Mouse (Mus musculus) intestine, postnatal 0 days (tissue): ENCODE measurements at regions not wholly inside any gene's neighbourhood (a gene's known extent, or its start where the extent isn't known, plus 50 kb on each side); places are given as distances from the start of the nearest gene placed in this dataset.

Source experiments
- ATAC-seq: fragments of 200-750 bp; cut with Nextera tagmentation; 2 replicates; pipeline ENCODE4 v1.8.0; 2017; ENCODE audit warnings: mild to moderate bottlenecking, moderate TSS enrichment, moderate library complexity
- H3K27ac ChIP-seq: fragments of 300-500 bp; sonication (generic); 2 replicates; pipeline ENCODE4 v1.5.1; 2014; ENCODE audit warnings: mild to moderate bottlenecking, low read depth, low read length, moderate library complexity
- H3K27me3 ChIP-seq: fragments of 300-500 bp; sonication (generic); replicated peaks from 2 replicates; pipeline ENCODE4 v1.6.1; 2014; ENCODE audit warnings: low read length, mixed read lengths; ENCODE audit not compliant: control insufficient read depth, insufficient read depth
- H3K36me3 ChIP-seq: fragments of 300-500 bp; sonication (generic); 2 replicates; pipeline ENCODE4 v1.6.1; 2014; ENCODE audit warnings: mild to moderate bottlenecking, moderate library complexity; ENCODE audit not compliant: control insufficient read depth, insufficient read depth
- H3K4me1 ChIP-seq: fragments of 300-500 bp; sonication (generic); replicated peaks from 2 replicates; pipeline ENCODE4 v1.6.1; 2014; ENCODE audit warnings: antibody characterized with exemption, low read length, mixed read lengths; ENCODE audit not compliant: control insufficient read depth, insufficient read depth
- H3K4me2 ChIP-seq: fragments of 300-500 bp; sonication (generic); replicated peaks from 2 replicates; pipeline ENCODE4 v1.6.1; 2014; ENCODE audit warnings: low read depth, mild to moderate bottlenecking, moderate library complexity
- H3K4me3 ChIP-seq: fragments of 300-500 bp; sonication (generic); 2 replicates; pipeline ENCODE4 v1.5.1; 2014; ENCODE audit warnings: low read depth, low read length
- H3K9ac ChIP-seq: fragments of 300-500 bp; sonication (generic); 2 replicates; pipeline ENCODE4 v1.6.1; 2014; ENCODE audit warnings: mild to moderate bottlenecking, low read depth, low read length
- H3K9me3 ChIP-seq: fragments of 300-500 bp; sonication (generic); 2 replicates; pipeline ENCODE4 v1.6.1; 2016; ENCODE audit warnings: mixed run types; ENCODE audit not compliant: control insufficient read depth
- CTCF ChIP-seq: sonication (generic); IDR thresholded peaks from 2 replicates; pipeline ENCODE4 v1.5.1; 2016; ENCODE audit warnings: low read depth, mild to moderate bottlenecking, control low read depth, antibody characterized with exemption, moderate library complexity
- WGBS: fragments of 180-500 bp; shearing (Covaris S2); extraction: QIAGEN DNeasy Blood & Tissue Kit; methylation state at CpG from one replicate; pipeline ENCODE4 v1.1.7; 2014; 5-methylcytosine and 5-hydroxymethylcytosine counted together

DNA sequence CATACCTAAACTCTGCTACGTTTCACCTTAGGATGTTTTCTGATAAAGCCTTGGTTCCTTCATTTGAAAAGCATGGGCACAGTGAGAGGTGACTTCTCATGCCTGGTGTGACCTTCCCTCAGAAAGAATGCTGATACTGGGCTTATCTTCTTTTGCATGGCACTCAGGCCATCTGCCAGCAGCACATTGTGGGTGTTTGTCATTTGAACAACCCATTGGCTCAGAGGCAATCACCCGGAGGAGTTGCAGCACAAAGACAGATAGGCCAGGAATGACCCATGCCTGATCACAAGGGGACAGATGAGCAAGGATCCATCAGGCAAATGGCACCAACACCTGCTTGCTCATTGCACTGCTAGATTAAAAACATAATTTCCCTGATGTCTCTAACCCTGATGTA lies 572.7 kb upstream of the Fam19a5 start:
- H3K9ac ChIP-seq = no peak overlapping the region
- TF ChIP-seq CTCF = no peak
- ATAC-seq = no peak
- 76% methylated on average over 2 of the region's 2 CpGs for WGBS
- no peaks in the 10 kb centered on the region for H3K4me1 ChIP-seq
- H3K27ac ChIP-seq = no peak overlapping the region
- no peaks in the 10 kb centered on the region for H3K36me3 ChIP-seq
- H3K27me3 ChIP-seq = no peaks in the 10 kb centered on the region
- H3K4me2 ChIP-seq = no peak overlapping the region
- H3K4me3 ChIP-seq = no peak overlapping the region
- no peaks in the 10 kb centered on the region for H3K9me3 ChIP-seq

DNA sequence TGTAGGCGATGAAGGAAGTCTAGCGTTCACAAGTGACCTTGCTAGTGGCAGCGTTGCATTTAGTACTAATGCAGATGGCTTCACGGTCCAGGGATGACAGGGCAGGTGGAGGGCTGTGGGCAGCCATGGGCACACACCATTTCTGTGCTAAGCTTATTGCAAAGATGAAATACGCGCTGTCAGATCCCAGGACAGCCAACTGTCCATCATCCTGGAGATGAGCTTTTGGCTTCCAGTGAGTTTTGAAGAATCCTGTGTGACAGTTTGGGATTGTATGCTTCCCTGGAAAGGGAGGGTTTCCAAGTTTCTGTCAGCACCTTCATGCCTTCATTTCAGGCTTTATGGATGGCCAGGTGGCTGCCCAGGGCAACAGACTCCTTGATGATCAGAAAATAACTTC lies 547.9 kb upstream of the Fam19a5 start:
- Histone ChIP-seq H3K36me3 (no peaks in the 10 kb centered on the region), H3K9ac (no peak overlapping the region), H3K27me3 (no peaks in the 10 kb centered on the region), H3K4me1 (no peaks in the 10 kb centered on the region), H3K4me3 (no peak overlapping the region), H3K27ac (no peak overlapping the region), H3K9me3 (no peaks in the 10 kb centered on the region), H3K4me2 (no peak overlapping the region)
- whole genome bisulfite sequencing = 91% methylated on average over 6 of the region's 6 CpGs
- TF ChIP-seq CTCF = no peak
- ATAC-seq = no peak

DNA sequence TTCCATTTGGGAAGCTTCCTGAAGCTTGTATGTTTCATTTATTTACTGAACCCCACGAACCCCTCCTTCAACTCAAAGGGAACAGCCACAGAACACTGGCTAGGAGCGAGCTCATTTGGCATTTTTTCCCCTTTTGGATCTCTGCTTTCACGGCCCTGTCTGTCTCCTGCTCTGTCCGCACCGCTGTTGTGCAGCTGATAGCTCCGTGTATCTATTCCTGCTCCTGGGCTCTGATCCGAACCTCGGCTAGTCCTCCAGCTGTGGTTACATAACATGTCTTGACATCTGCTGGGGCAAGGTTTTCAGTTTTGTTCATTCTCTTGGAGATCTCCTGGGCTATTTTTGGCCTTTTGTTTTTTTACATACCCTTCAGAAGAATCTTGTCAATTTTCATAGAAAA lies 525.1 kb upstream of the Fam19a5 start:
- Histone ChIP-seq H3K4me1 (no peaks in the 10 kb centered on the region), H3K4me2 (no peak overlapping the region), H3K9ac (no peak overlapping the region), H3K9me3 (no peaks in the 10 kb centered on the region), H3K36me3 (no peaks in the 10 kb centered on the region), H3K4me3 (no peak overlapping the region), H3K27me3 (no peaks in the 10 kb centered on the region), H3K27ac (no peak overlapping the region)
- ATAC-seq = no peak
- WGBS = 33% methylated on average over 8 of the region's 8 CpGs
- TF ChIP-seq CTCF = no peak

DNA sequence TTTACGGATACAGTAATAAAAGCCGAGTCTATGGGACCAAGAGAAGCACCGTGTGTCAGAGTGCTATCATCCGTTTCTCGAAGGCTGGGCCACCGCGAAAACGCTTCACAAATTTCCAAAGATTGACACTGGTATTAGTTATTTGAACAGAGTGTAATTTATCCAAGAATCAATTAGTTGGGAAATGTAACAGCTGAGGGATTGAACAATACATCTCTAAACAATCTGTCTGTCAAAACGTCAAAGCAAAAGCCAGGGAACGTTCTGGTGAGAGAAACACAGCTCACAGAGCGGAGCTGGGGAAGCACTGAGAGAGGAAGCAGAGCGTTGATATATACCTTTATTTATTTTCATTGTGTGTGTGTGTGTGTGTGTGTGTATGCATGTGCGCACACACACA lies 498.1 kb upstream of the Fam19a5 start:
- 70% methylated on average over 13 of the region's 13 CpGs for WGBS

DNA sequence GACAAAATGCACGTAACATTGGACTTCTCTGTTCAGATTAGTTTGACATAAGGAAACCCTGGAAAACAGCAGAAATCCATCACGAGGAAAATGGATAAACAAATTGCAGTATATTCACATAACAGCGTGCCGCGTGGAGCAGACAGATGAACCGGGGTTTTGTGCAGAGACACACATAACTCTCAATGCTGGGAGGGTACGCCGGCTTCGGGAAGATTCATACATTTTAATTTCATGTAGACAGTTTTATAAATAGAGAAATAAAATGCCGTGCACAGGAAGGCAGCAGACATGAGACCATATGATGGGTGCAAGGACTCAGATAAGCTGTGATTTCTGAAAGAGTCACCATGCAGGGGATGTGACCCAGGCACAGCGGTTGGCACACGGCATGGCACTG lies 489.9 kb upstream of the Fam19a5 start:
- no peak for TF ChIP-seq CTCF
- Histone ChIP-seq H3K4me2 (no peak overlapping the region), H3K36me3 (no peaks in the 10 kb centered on the region), H3K9me3 (no peaks in the 10 kb centered on the region), H3K27me3 (no peaks in the 10 kb centered on the region), H3K27ac (no peak overlapping the region), H3K4me3 (no peak overlapping the region), H3K4me1 (no peaks in the 10 kb centered on the region), H3K9ac (no peak overlapping the region)
- WGBS = 71% methylated on average over 12 of the region's 12 CpGs
- ATAC-seq = no peak

More for the DNA sequence above, 498.1 kb upstream of the Fam19a5 start:
- no peak overlapping the region for H3K4me2 ChIP-seq
- no peak overlapping the region for H3K4me3 ChIP-seq
- no peak for TF ChIP-seq CTCF
- H3K27ac ChIP-seq = no peak overlapping the region
- H3K36me3 ChIP-seq = no peaks in the 10 kb centered on the region
- no peak overlapping the region for H3K9ac ChIP-seq
- H3K4me1 ChIP-seq = no peaks in the 10 kb centered on the region
- H3K27me3 ChIP-seq = no peaks in the 10 kb centered on the region
- H3K9me3 ChIP-seq = no peaks in the 10 kb centered on the region
- no peak for ATAC-seq

DNA sequence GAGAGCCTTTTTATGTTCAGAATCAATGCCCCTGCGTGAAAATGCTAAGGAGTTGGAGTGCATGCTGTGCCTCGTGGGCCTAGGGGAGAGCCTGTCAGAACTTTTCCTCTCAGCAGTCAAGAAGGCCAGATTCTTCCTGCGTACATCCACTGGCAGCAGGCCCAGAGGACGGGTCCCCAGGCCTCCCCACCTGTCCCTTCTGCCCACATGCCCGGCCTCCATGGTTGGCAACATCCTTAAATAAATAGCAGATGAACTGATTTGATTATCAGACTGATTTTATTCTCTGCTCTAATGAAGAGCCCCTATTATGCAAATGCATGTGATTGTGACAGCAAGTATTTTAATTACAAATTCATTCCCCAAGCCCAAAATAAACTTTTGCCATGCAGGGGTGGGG lies 479.2 kb upstream of the Fam19a5 start:
- Histone ChIP-seq H3K27me3 (no peaks in the 10 kb centered on the region), H3K4me3 (no peak overlapping the region), H3K9ac (no peak overlapping the region), H3K36me3 (no peaks in the 10 kb centered on the region), H3K9me3 (no peaks in the 10 kb centered on the region), H3K27ac (no peak overlapping the region), H3K4me1 (no peaks in the 10 kb centered on the region), H3K4me2 (no peak overlapping the region)
- TF ChIP-seq CTCF = no peak
- WGBS = 53% methylated on average over 5 of the region's 5 CpGs
- ATAC-seq = no peak

DNA sequence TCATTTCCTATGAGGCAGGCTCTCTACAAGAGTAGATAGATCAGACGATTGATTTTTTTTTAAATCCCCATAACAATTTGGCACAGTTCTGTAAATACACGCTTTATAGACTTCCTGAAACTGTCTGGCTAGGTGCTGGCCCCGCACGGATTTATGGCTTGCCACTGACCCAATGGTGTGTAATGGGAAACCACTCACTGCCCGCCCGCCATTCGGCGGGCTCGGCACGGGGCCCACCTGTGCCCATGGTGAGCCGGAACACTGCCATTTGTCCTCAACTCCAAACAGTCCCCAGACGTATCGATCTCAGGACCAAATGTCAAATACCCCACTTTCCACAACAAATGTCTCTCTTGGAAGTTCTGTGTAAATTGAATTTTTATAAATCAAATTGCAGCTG lies 475.8 kb upstream of the Fam19a5 start:
- H3K36me3 ChIP-seq = no peaks in the 10 kb centered on the region
- H3K9ac ChIP-seq = no peak overlapping the region
- no peak overlapping the region for H3K4me2 ChIP-seq
- H3K27ac ChIP-seq = no peak overlapping the region
- 78% methylated on average over 13 of the region's 13 CpGs for WGBS
- no peaks in the 10 kb centered on the region for H3K4me1 ChIP-seq
- H3K27me3 ChIP-seq = no peaks in the 10 kb centered on the region
- no peak overlapping the region for H3K4me3 ChIP-seq
- H3K9me3 ChIP-seq = no peaks in the 10 kb centered on the region
- ATAC-seq = no peak
- no peak for TF ChIP-seq CTCF
